Mouse (Mus musculus): ENCODE data around the gene Ace3.

- no peak for TF ChIP-seq CTCF (IDR thresholded peaks at IDR 0.05; ENCODE audit: borderline replicate concordance, extremely low read depth, insufficient read depth, insufficient read length)
- TF ChIP-seq POLR2A (IDR thresholded peaks at IDR 0.05; ENCODE audit: borderline replicate concordance, extremely low read depth, insufficient read depth, insufficient read length, poor library complexity, severe bottlenecking): no peak
Measured at GRCm38 (mm10) chr11:105957501-105957900, 37.0 kb upstream of the Ace3 start.
